Mouse (Mus musculus) right cerebral cortex, postnatal 25 days (tissue): Measurements from ENCODE around the gene Atp6v1e1.
"Not testable (repeated sequence)": the region's sequence is repeated elsewhere in the genome, so short reads cannot be mapped to it uniquely, and the experiment has no call there.

Experiments used
- DNase-seq: peaks from one replicate; pipeline ENCODE4 v3.0.0; 2022

Gene Atp6v1e1

GRCm38 (mm10) chr6:120822307-120822928, at the start of gene Atp6v1e1:
Atp6v1e1 (minus strand) TSS chr6:120822793.
- peak; percentile 92 for DNase-seq

- no peak for DNase-seq
These were observed 48.7 kb upstream of the Atp6v1e1 start for GRCm38 (mm10) chr6:120871286-120871685.

- DNase-seq = peak; percentile 19
These were observed 46.2 kb upstream of the Atp6v1e1 start for GRCm38 (mm10) chr6:120868824-120869223.

GRCm38 (mm10) chr6:120866051-120866814, 43.6 kb upstream of the Atp6v1e1 start:
- DNase-seq = no peak

GRCm38 (mm10) chr6:120860079-120860478, 37.5 kb upstream of the Atp6v1e1 start:
- no peak for DNase-seq

- peak; percentile 55 for DNase-seq
These were observed 35.7 kb upstream of the Atp6v1e1 start for GRCm38 (mm10) chr6:120858217-120858711.

- no peak for DNase-seq
These were observed 31.8 kb upstream of the Atp6v1e1 start for GRCm38 (mm10) chr6:120854413-120854812.

- DNase-seq = not testable (repeated sequence)
These were observed 28.1 kb upstream of the Atp6v1e1 start for GRCm38 (mm10) chr6:120850720-120851119.

- DNase-seq = no peak
These were observed 19.2 kb upstream of the Atp6v1e1 start for GRCm38 (mm10) chr6:120841754-120842153.

- no peak for DNase-seq
These were observed 17.7 kb upstream of the Atp6v1e1 start for GRCm38 (mm10) chr6:120840258-120840657.

- no peak for DNase-seq
These were observed 14.5 kb upstream of the Atp6v1e1 start for GRCm38 (mm10) chr6:120837152-120837530.

- no peak for DNase-seq
These were observed 14.0 kb upstream of the Atp6v1e1 start for GRCm38 (mm10) chr6:120836389-120837151.

GRCm38 (mm10) chr6:120835474-120836374, 13.1 kb upstream of the Atp6v1e1 start, which contains the start of gene Bcl2l13:
Bcl2l13 (plus strand) TSS chr6:120836212.
- DNase-seq = peak; percentile 92

- DNase-seq = no peak
These were observed 12.3 kb upstream of the Atp6v1e1 start for GRCm38 (mm10) chr6:120834766-120835321.

- DNase-seq = no peak
These were observed 9.5 kb upstream of the Atp6v1e1 start for GRCm38 (mm10) chr6:120832097-120832496.

- no peak for DNase-seq
These were observed 8.4 kb upstream of the Atp6v1e1 start for GRCm38 (mm10) chr6:120830866-120831608.

- DNase-seq = no peak
These were observed 7.5 kb upstream of the Atp6v1e1 start for GRCm38 (mm10) chr6:120830056-120830455.

- DNase-seq = no peak
These were observed 483 bp upstream of the Atp6v1e1 start for GRCm38 (mm10) chr6:120822937-120823614.

- no peak for DNase-seq
These were observed 878 bp downstream of the Atp6v1e1 start for GRCm38 (mm10) chr6:120821715-120822114.

GRCm38 (mm10) chr6:120820941-120821340, 1.7 kb downstream of the Atp6v1e1 start:
- DNase-seq = no peak

GRCm38 (mm10) chr6:120820144-120820543, 2.4 kb downstream of the Atp6v1e1 start:
- DNase-seq = no peak
